ENCODE assay signal across 12 mouse cellular contexts in the genomic region with DNA sequence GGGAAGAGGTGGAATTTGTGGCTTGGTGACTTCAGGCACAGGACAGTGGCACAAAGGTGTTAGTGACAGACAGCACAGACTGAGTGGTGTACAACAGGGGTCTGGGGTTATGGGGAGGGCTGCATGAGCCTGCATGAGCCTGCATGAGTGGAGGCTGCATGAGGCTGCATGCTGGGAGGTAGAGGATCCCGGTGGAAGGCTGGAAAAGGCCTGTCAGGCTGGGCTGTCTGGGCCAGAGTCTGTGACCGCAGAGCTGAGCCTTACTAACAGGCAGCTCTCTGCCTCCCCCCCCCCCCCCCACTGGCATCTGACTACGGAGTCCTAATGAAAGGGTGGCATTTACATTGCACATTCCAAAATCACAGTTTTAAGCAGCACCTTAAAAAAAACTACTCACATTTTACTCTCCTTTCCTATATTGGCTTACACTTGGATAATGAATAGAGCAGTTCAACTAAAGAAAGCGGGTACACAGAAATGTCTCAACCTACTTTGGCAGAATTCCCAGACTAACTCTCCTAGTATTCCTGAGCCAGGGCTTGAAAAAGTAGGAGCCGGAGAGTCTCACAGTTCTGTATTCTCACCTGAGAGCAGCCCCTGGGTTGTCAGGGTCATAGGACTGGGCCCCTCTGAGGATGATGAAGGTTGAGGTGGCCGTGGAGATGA. TPM values are rescaled to one million over a fixed set of nuclear protein-coding genes. Genes with fewer than 3 reads are reported as not detected.
DNase-seq lines count a peak whose midpoint lies in the region; ATAC-seq and TF ChIP-seq lines count a peak whose summit lies in the region.
"Had no signal": no experiment of that assay in that cellular context is flagged by ENCODE, and none has a peak within 500 bp of the region (broad histone marks: within the 10 kb centered on the region; RNA-seq: fewer than 3 reads in every experiment).

No protein-coding gene starts in this region.

- H3K27me3 ChIP-seq in limb, embryonic 14.5 days (ENCODE audit: control insufficient read depth, insufficient read depth, low read length), result no peaks in the 10 kb centered on the region
- H3K27me3 ChIP-seq: liver, embryonic 13.5 days had no signal

- ATAC-seq in limb, embryonic 14.5 days (ENCODE audit: low FRiP score, low read depth), result peak; percentile 80
- ATAC-seq in megakaryocyte progenitor cell, adult 5-6 weeks (replicated peaks; ENCODE audit: poor library complexity), result no peak

- no peaks in the 10 kb centered on the region for H3K9me3 ChIP-seq in limb, embryonic 14.5 days (ENCODE audit: control insufficient read depth, low read length)
- H3K9me3 ChIP-seq: liver, embryonic 13.5 days had no signal

- peak; percentile 11 for DNase-seq in kidney, adult 18-20 months
- DNase-seq in kidney, postnatal 4 days, result no peak
- peak; percentile 54 for DNase-seq in Muller cell, postnatal 12 days (ENCODE audit: inconsistent ontology term)
- DNase-seq in brain, adult 2 months (ENCODE audit: low read depth, low spot score), result peak; percentile 57
- peak; percentile 85 for DNase-seq in limb, embryonic 14.5 days (ENCODE audit: low spot score)
- no peak for DNase-seq in B cell, adult 2 months
- DNase-seq in liver, result no peak
- DNase-seq: gastrocnemius, postnatal 14 days; kidney, postnatal 10 days; liver, embryonic 13.5 days had no signal

- H3K36me3 ChIP-seq in limb, embryonic 14.5 days (ENCODE audit: control insufficient read depth, insufficient read depth, low read length), result no peaks in the 10 kb centered on the region
- H3K36me3 ChIP-seq: liver, embryonic 13.5 days had no signal

- H3K4me1 ChIP-seq in limb, embryonic 14.5 days (ENCODE audit: control insufficient read depth, insufficient read depth, low read length), result peaks cover 17% of the 10 kb centered on the region; the same call in 1 of the 2 replicates
- H3K4me1 ChIP-seq: liver, embryonic 13.5 days had no signal

- no peak for TF ChIP-seq POLR2A in limb, embryonic 14.5 days (IDR thresholded peaks at IDR 0.05; ENCODE audit: borderline replicate concordance, extremely low read depth, insufficient read depth, insufficient read length)

- 49% methylated on average over 6 of the region's 6 CpGs for WGBS in limb, embryonic 14.5 days

- H3K27ac ChIP-seq in limb, embryonic 14.5 days (replicated peaks; ENCODE audit: low read depth, low read length), result peak overlapping the region; percentile 90
- H3K27ac ChIP-seq: liver, embryonic 13.5 days had no signal

- no peak overlapping the region for H3K4me2 ChIP-seq in limb, embryonic 14.5 days (replicated peaks; ENCODE audit: low read depth, low read length, severe bottlenecking)
- H3K4me2 ChIP-seq: liver, embryonic 13.5 days had no signal

- no peak overlapping the region for H3K4me3 ChIP-seq in limb, embryonic 14.5 days (replicated peaks; ENCODE audit: low read length)
- H3K4me3 ChIP-seq: liver, embryonic 13.5 days had no signal

- H3K9ac ChIP-seq in limb, embryonic 14.5 days (ENCODE audit: low read depth, low read length, severe bottlenecking), result no peak overlapping the region
- H3K9ac ChIP-seq: liver, embryonic 13.5 days had no signal

RNA-seq across cellular contexts. Expression of a gene that starts 23.2 kb away (rescaled TPM):
- 0.11 and 0.15 TPM in 2 replicates for polyA plus RNA-seq in limb, embryonic 14.5 days (2012; rRNA removed)
- polyA plus RNA-seq in limb, embryonic 14.5 days (2014; fragmentation: Nextera tagmentation; extraction: Ambion mirVana), result 0.04 and 0.10 TPM in 2 replicates
- total RNA-seq in megakaryocyte progenitor cell, adult 5-6 weeks (2015), result 0.02 TPM in 1 of 2 replicates, not detected in the other
- total RNA-seq in megakaryocyte progenitor cell, adult 5-6 weeks (2017), result not detected in 2 replicates
- total RNA-seq: gastrocnemius, postnatal 14 days; MEL had no signal

Comparison
In these comparisons a context has a peak if more than half of its experiments do, and no peak if none do; other contexts are left out.
1. DNase-seq: peak in kidney, adult 18-20 months (single experiment), Muller cell, postnatal 12 days (single experiment), brain, adult 2 months (single experiment) and limb, embryonic 14.5 days (single experiment); none in kidney, postnatal 4 days (0 of 2), B cell, adult 2 months (0 of 2) and liver (single experiment).